Mouse (Mus musculus) bone marrow, adult 2 months (tissue): ENCODE measurements around the gene Krt6b.

Experiments
- CTCF ChIP-seq: fragments of 200-500 bp; IDR thresholded peaks from 2 replicates; pipeline ENCODE4 v1.5.1; 2011; ENCODE audit warnings: low read length, control low read depth; ENCODE audit not compliant: control insufficient read depth, insufficient read depth
- POLR2A ChIP-seq: fragments of 200-500 bp; IDR thresholded peaks from 2 replicates; pipeline ENCODE4 v1.6.1; 2011; ENCODE audit warnings: low read depth, mild to moderate bottlenecking, control low read depth, low read length, borderline replicate concordance; ENCODE audit not compliant: control insufficient read depth

GRCm38 (mm10) chr15:101707454-101707853 lies 27.4 kb upstream of the Krt6b start:
- TF ChIP-seq POLR2A, result no peak
- no peak for TF ChIP-seq CTCF
